ENCODE assay signal across 1 mouse cellular context in genomic region chr7:16001691-16002090, GRCm38 (mm10).
TF ChIP-seq lines count a peak whose summit lies in the region.

No protein-coding gene starts in this region.

TF ChIP-seq in MEL, 35 proteins besides CTCF, POLR2A, EP300 and RAD21 (continued from another document):
- no peak for TF ChIP-seq MYC (IDR thresholded peaks at IDR 0.05; ENCODE audit: low read depth, low read length)
- TF ChIP-seq ETS1 (IDR thresholded peaks at IDR 0.05; ENCODE audit: low read depth, low read length) = no peak
- no peak for TF ChIP-seq TCF12 (IDR thresholded peaks at IDR 0.05; ENCODE audit: low read depth, low read length)
- TF ChIP-seq GATA1 (IDR thresholded peaks at IDR 0.05; ENCODE audit: low read depth, low read length) = no peak
- no peak for TF ChIP-seq MAX (IDR thresholded peaks at IDR 0.05; ENCODE audit: low read length)
- TF ChIP-seq ZKSCAN1 (IDR thresholded peaks at IDR 0.05; ENCODE audit: low read depth, low read length) = no peak
- TF ChIP-seq POLR2AphosphoS2 (IDR thresholded peaks at IDR 0.05; ENCODE audit: low read length) = no peak
- TF ChIP-seq HCFC1 (IDR thresholded peaks at IDR 0.05; ENCODE audit: low read depth, low read length) = no peak
- TF ChIP-seq KAT2A (conservative IDR thresholded peaks at IDR 0.05; ENCODE audit: low read depth, low read length) = no peak
- TF ChIP-seq NRF1 (IDR thresholded peaks at IDR 0.05; ENCODE audit: insufficient read depth, low read depth, low read length, poor library complexity, severe bottlenecking) = no peak
- no peak for TF ChIP-seq ELF1 (IDR thresholded peaks at IDR 0.05; ENCODE audit: low read depth, low read length)
TF ChIP-seq in MEL: peak in this region for 0.
